Mouse (Mus musculus): ENCODE measurements around the gene Zic4. TPM values are rescaled to one million over a fixed set of nuclear protein-coding genes. Genes with fewer than 3 reads are reported as not detected.

The Zic4 gene
- polyA plus RNA-seq, 1 experiment from 2014 or later, result 62.0 TPM

DNA sequence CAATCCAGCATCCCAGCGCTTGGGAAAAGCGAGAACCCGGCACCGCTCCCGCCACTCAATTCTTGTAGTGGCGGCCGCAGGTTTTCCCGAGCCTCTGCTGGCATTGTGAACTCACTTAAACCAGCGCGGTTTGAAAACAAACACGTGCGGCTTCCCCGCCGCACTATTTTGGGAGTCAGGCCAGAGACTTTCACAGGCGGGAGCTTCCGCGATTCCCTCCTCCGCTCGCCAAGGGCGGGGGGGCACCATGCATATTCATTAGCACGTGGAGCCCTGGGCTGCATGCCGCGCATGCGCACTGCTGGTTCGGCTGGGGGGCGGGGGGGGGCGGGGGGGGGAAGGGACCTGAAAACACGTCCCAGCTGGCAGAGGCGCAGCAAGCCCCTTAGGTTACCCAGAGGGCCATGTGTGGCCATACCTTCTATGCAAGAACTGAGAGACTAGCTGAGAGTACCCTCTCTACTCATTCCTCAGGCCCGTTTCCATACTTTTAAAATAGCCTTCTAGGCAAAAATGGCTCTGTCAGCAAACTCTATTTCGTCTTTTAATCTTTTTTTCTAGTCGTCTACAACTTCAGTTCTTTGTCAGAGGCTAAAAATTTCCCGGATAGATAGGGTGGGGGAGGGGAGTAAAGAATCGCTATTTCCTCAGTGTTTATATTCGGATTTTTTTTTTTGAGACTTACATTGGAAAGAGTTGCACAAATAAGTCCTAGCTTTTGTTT lies 6.4 kb upstream of the Zic4 start:
- H3K4me1 ChIP-seq, result peaks cover 16% of the 10 kb centered on the region
- peak overlapping the region; percentile 27 for H3K4me3 ChIP-seq
- H3K9me3 ChIP-seq (replicated peaks), result no peaks in the 10 kb centered on the region
- H3K27me3 ChIP-seq, result peaks cover 80% of the 10 kb centered on the region
- no peaks in the 10 kb centered on the region for H3K36me3 ChIP-seq (ENCODE audit: poor library complexity, severe bottlenecking)
- H3K4me2 ChIP-seq, result peak overlapping the region; percentile 59
- H3K9ac ChIP-seq, result peak overlapping the region; percentile 55
- WGBS, result under 1% methylated on average over 31 of the region's 35 CpGs
- peak; percentile 84 for ATAC-seq
- H3K27ac ChIP-seq, result peak overlapping the region; percentile 86

GRCm38 (mm10) chr9:91356353-91356740 lies 5.9 kb upstream of the Zic4 start:
- no peak overlapping the region; the same call in 1 of the 2 replicates for H3K9ac ChIP-seq
- H3K27me3 ChIP-seq, result peaks cover 75% of the 10 kb centered on the region
- peak overlapping the region; percentile 86 for H3K27ac ChIP-seq
- 15% methylated on average over 4 of the region's 4 CpGs for WGBS
- no peak overlapping the region for H3K4me3 ChIP-seq
- no peaks in the 10 kb centered on the region for H3K9me3 ChIP-seq (replicated peaks)
- H3K4me1 ChIP-seq, result peaks cover 16% of the 10 kb centered on the region
- peak overlapping the region; percentile 59 for H3K4me2 ChIP-seq
- H3K36me3 ChIP-seq (ENCODE audit: poor library complexity, severe bottlenecking), result no peaks in the 10 kb centered on the region
- ATAC-seq, result no peak

- no peak overlapping the region for H3K4me3 ChIP-seq
- peak overlapping the region; percentile 57 for H3K27ac ChIP-seq
- H3K4me1 ChIP-seq, result peaks cover 21% of the 10 kb centered on the region
- WGBS, result 34% methylated on average over 3 of the region's 3 CpGs
- H3K4me2 ChIP-seq, result peak overlapping the region; percentile 35
- ATAC-seq, result no peak
- peaks cover 69% of the 10 kb centered on the region for H3K27me3 ChIP-seq
- no peak overlapping the region for H3K9ac ChIP-seq
- H3K9me3 ChIP-seq (replicated peaks), result no peaks in the 10 kb centered on the region
- peaks cover 9% of the 10 kb centered on the region for H3K36me3 ChIP-seq (ENCODE audit: poor library complexity, severe bottlenecking)
Observed at GRCm38 (mm10) chr9:91357321-91357720, 4.9 kb upstream of the Zic4 start.

GRCm38 (mm10) chr9:91358851-91359687 lies 3.1 kb upstream of the Zic4 start:
- ATAC-seq, result no peak
- Histone ChIP-seq H3K4me1 (peaks cover 21% of the 10 kb centered on the region), H3K36me3 (ENCODE audit: poor library complexity, severe bottlenecking) (peaks cover 9% of the 10 kb centered on the region), H3K4me2 (peak overlapping the region; percentile 58), H3K27me3 (peaks cover 69% of the 10 kb centered on the region), H3K4me3 (peak overlapping the region; percentile 39), H3K9ac (peak overlapping the region; percentile 68), H3K9me3 (replicated peaks) (no peaks in the 10 kb centered on the region), H3K27ac (peak overlapping the region; percentile 73)
- 20% methylated on average over 10 of the region's 10 CpGs for WGBS

- H3K9me3 ChIP-seq (replicated peaks), result no peaks in the 10 kb centered on the region
- peaks cover 67% of the 10 kb centered on the region for H3K27me3 ChIP-seq
- WGBS, result 15% methylated on average over 21 of the region's 21 CpGs
- peaks cover 20% of the 10 kb centered on the region for H3K4me1 ChIP-seq
- peak overlapping the region; percentile 71 for H3K4me3 ChIP-seq
- H3K4me2 ChIP-seq, result peak overlapping the region; percentile 63
- H3K27ac ChIP-seq, result peak overlapping the region; percentile 93; the same call in 1 of the 2 replicates
- ATAC-seq, result no peak
- peak overlapping the region; percentile 95 for H3K9ac ChIP-seq
- peaks cover 9% of the 10 kb centered on the region for H3K36me3 ChIP-seq (ENCODE audit: poor library complexity, severe bottlenecking)
Observed at GRCm38 (mm10) chr9:91360151-91361032, 1.8 kb upstream of the Zic4 start.

DNA sequence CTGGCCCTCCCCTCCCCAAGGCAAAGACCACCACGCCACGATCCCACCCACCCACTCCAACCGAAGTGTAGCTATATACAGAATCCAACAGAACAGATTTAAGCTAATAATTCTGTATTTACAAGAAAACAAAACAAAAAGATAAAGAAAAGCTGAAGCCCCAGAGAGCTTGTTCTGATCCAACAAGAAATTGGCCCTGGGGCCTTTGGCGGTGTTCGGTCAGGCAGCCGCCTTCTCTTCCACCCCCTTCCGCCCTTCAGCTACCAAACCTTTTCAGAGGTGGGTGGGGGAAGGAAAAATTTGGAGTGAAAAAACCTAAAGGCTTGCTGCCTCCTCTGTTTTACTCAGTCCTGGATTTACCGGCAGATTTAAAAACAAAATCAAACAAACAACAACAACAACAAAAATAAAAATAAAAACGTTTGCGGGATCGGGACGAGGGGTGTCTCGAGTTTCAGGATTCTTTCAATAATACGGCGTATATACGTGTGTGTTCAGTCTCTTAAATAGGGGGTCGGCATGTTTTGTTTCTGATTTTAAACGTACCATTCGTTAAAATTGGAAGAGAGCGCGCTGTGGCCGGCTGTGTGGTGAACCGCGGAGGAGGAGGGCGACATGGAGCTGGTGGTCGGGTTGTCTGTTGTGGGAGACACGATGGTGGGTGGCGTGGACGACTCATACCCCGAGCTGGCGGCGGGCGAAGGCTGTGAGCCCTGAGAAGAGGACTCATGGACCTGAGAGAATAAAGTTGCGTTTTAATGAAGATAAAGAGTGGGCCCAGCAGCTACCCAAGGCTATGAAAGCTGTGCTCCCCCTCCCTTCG lies 969 bp upstream of the Zic4 start:
- peaks cover 12% of the 10 kb centered on the region for H3K4me1 ChIP-seq
- under 1% methylated on average over 35 of the region's 35 CpGs for WGBS
- peak; percentile 4 for ATAC-seq
- peak overlapping the region; percentile 71 for H3K4me3 ChIP-seq
- peak overlapping the region; percentile 63 for H3K4me2 ChIP-seq
- H3K9me3 ChIP-seq (replicated peaks), result no peaks in the 10 kb centered on the region
- H3K27me3 ChIP-seq, result peaks cover 63% of the 10 kb centered on the region
- peak overlapping the region; percentile 95 for H3K9ac ChIP-seq
- H3K27ac ChIP-seq, result peak overlapping the region; percentile 93
- H3K36me3 ChIP-seq (ENCODE audit: poor library complexity, severe bottlenecking), result peaks cover 9% of the 10 kb centered on the region

GRCm38 (mm10) chr9:91363011-91363730 lies 958 bp downstream of the Zic4 start:
- Histone ChIP-seq H3K4me2 (peak overlapping the region; percentile 63), H3K9ac (peak overlapping the region; percentile 95), H3K36me3 (ENCODE audit: poor library complexity, severe bottlenecking) (peaks cover 9% of the 10 kb centered on the region), H3K27ac (peak overlapping the region; percentile 93), H3K4me1 (peaks cover 9% of the 10 kb centered on the region; the same call in 1 of the 2 replicates), H3K4me3 (peak overlapping the region; percentile 71), H3K27me3 (peaks cover 63% of the 10 kb centered on the region), H3K9me3 (replicated peaks) (no peaks in the 10 kb centered on the region)
- 5% methylated on average over 14 of the region's 14 CpGs for WGBS
- no peak for ATAC-seq

GRCm38 (mm10) chr9:91363814-91364126 lies 1.6 kb downstream of the Zic4 start:
- peak overlapping the region; percentile 71 for H3K4me3 ChIP-seq
- ATAC-seq, result no peak
- H3K9me3 ChIP-seq (replicated peaks), result no peaks in the 10 kb centered on the region
- H3K4me1 ChIP-seq, result peaks cover 9% of the 10 kb centered on the region; the same call in 1 of the 2 replicates
- H3K27me3 ChIP-seq, result peaks cover 68% of the 10 kb centered on the region
- H3K9ac ChIP-seq, result peak overlapping the region; percentile 95
- peaks cover 9% of the 10 kb centered on the region for H3K36me3 ChIP-seq (ENCODE audit: poor library complexity, severe bottlenecking)
- WGBS, result 2% methylated on average over 7 of the region's 7 CpGs
- H3K4me2 ChIP-seq, result peak overlapping the region; percentile 63
- H3K27ac ChIP-seq, result peak overlapping the region; percentile 93

- peak; percentile 16 for ATAC-seq
- H3K4me1 ChIP-seq, result peaks cover 9% of the 10 kb centered on the region; the same call in 1 of the 2 replicates
Observed at GRCm38 (mm10) chr9:91364127-91364970, 2.1 kb downstream of the Zic4 start.

GRCm38 (mm10) chr9:91364971-91365501 lies 2.8 kb downstream of the Zic4 start:
- Histone ChIP-seq H3K27me3 (peaks cover 71% of the 10 kb centered on the region), H3K4me3 (peak overlapping the region; percentile 71)
- under 1% methylated on average over 36 of the region's 42 CpGs for WGBS

More at GRCm38 (mm10) chr9:91364127-91364970, 2.1 kb downstream of the Zic4 start:
- Histone ChIP-seq H3K27me3 (peaks cover 68% of the 10 kb centered on the region), H3K27ac (peak overlapping the region; percentile 93), H3K9ac (peak overlapping the region; percentile 95), H3K36me3 (ENCODE audit: poor library complexity, severe bottlenecking) (peaks cover 9% of the 10 kb centered on the region), H3K4me2 (peak overlapping the region; percentile 63), H3K9me3 (replicated peaks) (no peaks in the 10 kb centered on the region), H3K4me3 (peak overlapping the region; percentile 71)
- WGBS, result under 1% methylated on average over 76 of the region's 77 CpGs

More at GRCm38 (mm10) chr9:91364971-91365501, 2.8 kb downstream of the Zic4 start:
- peak overlapping the region; percentile 63 for H3K4me2 ChIP-seq
- H3K4me1 ChIP-seq, result peaks cover 9% of the 10 kb centered on the region; the same call in 1 of the 2 replicates
- peak overlapping the region; percentile 93 for H3K27ac ChIP-seq
- no peaks in the 10 kb centered on the region for H3K9me3 ChIP-seq (replicated peaks)
- ATAC-seq, result peak; percentile 34
- peaks cover 9% of the 10 kb centered on the region for H3K36me3 ChIP-seq (ENCODE audit: poor library complexity, severe bottlenecking)
- peak overlapping the region; percentile 95 for H3K9ac ChIP-seq

All from forebrain, embryonic 13.5 days (tissue).